In genomic region chr17:51786050-51786449, GRCm38 (mm10) we compare ENCODE assay signal across 16 mouse cellular contexts.
"Had no signal": no experiment of that assay in that cellular context is flagged by ENCODE, and none has a peak within 500 bp of the region (broad histone marks: within the 10 kb centered on the region; RNA-seq: fewer than 3 reads in every experiment).

No protein-coding gene starts in this region.

- H3K4me1 ChIP-seq: stomach, embryonic 15.5 days had no signal

- H3K27me3 ChIP-seq: neural tube, embryonic 13.5 days; neural tube, embryonic 15.5 days; stomach, embryonic 15.5 days had no signal

- H3K9ac ChIP-seq: neural tube, embryonic 13.5 days; neural tube, embryonic 15.5 days; stomach, embryonic 15.5 days had no signal

- H3K9me3 ChIP-seq: neural tube, embryonic 13.5 days; neural tube, embryonic 15.5 days; stomach, embryonic 15.5 days had no signal

- DNase-seq: retina, postnatal 1 day; right cerebral cortex, adult 18-20 months; right cerebral cortex, postnatal 14 days; right cerebral cortex, postnatal 25 days; right cerebral cortex, postnatal 4 days; spleen, adult 18-20 months; thymus, adult 18-20 months; thymus, adult 2 months; thymus, postnatal 14 days; thymus, postnatal 25 days; thymus, postnatal 36 days; thymus, postnatal 4 days had no signal

- H3K27ac ChIP-seq: neural tube, embryonic 13.5 days; neural tube, embryonic 15.5 days; stomach, embryonic 15.5 days; stomach, postnatal 0 days had no signal

- H3K4me3 ChIP-seq: neural tube, embryonic 13.5 days; neural tube, embryonic 15.5 days; stomach, embryonic 15.5 days had no signal

- H3K4me2 ChIP-seq: neural tube, embryonic 13.5 days; neural tube, embryonic 15.5 days; stomach, embryonic 15.5 days had no signal

- H3K36me3 ChIP-seq: stomach, embryonic 15.5 days had no signal
